Comparison of ENCODE assay signal across 8 mouse cellular contexts in the genomic region with DNA sequence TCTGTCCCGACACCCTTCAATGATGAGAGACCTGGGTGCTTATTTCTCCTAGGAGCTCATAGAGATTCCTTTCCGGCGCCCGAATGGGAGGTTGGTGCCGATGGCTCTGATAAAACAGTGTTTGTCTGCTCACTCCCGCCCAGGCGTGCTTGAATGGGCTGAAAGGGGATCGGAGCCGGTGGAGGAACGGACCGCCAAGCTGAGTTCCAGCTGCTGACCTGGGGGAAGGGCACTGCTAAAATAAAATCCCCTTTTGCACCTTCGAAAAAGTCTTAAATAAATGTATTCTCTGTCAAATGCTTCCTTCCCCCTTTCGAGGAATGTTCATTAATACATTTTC. TPM values are rescaled to one million over a fixed set of nuclear protein-coding genes. Genes with fewer than 3 reads are reported as not detected.
DNase-seq lines count a peak whose midpoint lies in the region; ATAC-seq and TF ChIP-seq lines count a peak whose summit lies in the region.

No protein-coding gene starts in this region.

- no peak for TF ChIP-seq CTCF in heart, postnatal 0 days (IDR thresholded peaks at IDR 0.05; ENCODE audit: low read depth)
- no peak for TF ChIP-seq CTCF in bone marrow, adult 2 months (IDR thresholded peaks at IDR 0.05; ENCODE audit: control insufficient read depth, insufficient read depth, low read length)

- peaks cover 31% of the 10 kb centered on the region for H3K36me3 ChIP-seq in heart, postnatal 0 days (replicated peaks; ENCODE audit: control insufficient read depth, insufficient read depth, low read length)
- H3K36me3 ChIP-seq in hindbrain, embryonic 13.5 days = peaks cover 22% of the 10 kb centered on the region
- peaks cover 16% of the 10 kb centered on the region for H3K36me3 ChIP-seq in midbrain, embryonic 11.5 days (ENCODE audit: control insufficient read depth, insufficient read depth, low read length)

- peak overlapping the region; percentile 61 for H3K9ac ChIP-seq in heart, postnatal 0 days (replicated peaks; ENCODE audit: low read depth, low read length)
- H3K9ac ChIP-seq in hindbrain, embryonic 13.5 days = peak overlapping the region; percentile 78
- peak overlapping the region; percentile 82 for H3K9ac ChIP-seq in midbrain, embryonic 11.5 days (ENCODE audit: low read length)

- peak; percentile 11; the same call in 1 of the 2 replicates for TF ChIP-seq EP300 in heart, postnatal 0 days (IDR thresholded peaks at IDR 0.05; ENCODE audit: low read depth)

- WGBS in heart, postnatal 0 days = 5% methylated on average over 13 of the region's 13 CpGs
- WGBS in bone marrow, adult 2 months = under 1% methylated on average over 13 of the region's 13 CpGs
- WGBS in hindbrain, embryonic 13.5 days = 8% methylated on average over 13 of the region's 13 CpGs
- WGBS in midbrain, embryonic 11.5 days = 7% methylated on average over 13 of the region's 13 CpGs

- no peak for DNase-seq in heart, postnatal 0 days (ENCODE audit: low spot score)
- no peak for DNase-seq in heart, postnatal 4 days
- no peak for DNase-seq in midbrain, embryonic 11.5 days (ENCODE audit: low spot score, missing footprints)
- no peak for DNase-seq in retina, embryonic 14.5 days (ENCODE audit: low spot score)
- DNase-seq in cerebellum, adult 8-10 months = no peak
- DNase-seq in layer of hippocampus, adult 18-20 months (ENCODE audit: low spot score in 2 of 2) = no peak

- TF ChIP-seq POLR2A in bone marrow, adult 2 months (IDR thresholded peaks at IDR 0.05; ENCODE audit: borderline replicate concordance, control insufficient read depth, low read depth, low read length) = 0 out of 2 replicates have a peak, but pooled peaks have one; percentile 4

- H3K27ac ChIP-seq in heart, postnatal 0 days (ENCODE audit: low read depth) = peak overlapping the region; percentile 89
- peak overlapping the region; percentile 44 for H3K27ac ChIP-seq in bone marrow, adult 2 months (ENCODE audit: control insufficient read depth, insufficient read depth, low read depth, low read length, poor library complexity)
- H3K27ac ChIP-seq in hindbrain, embryonic 13.5 days = peak overlapping the region; percentile 93
- peak overlapping the region; percentile 72; the same call in 1 of the 2 replicates for H3K27ac ChIP-seq in midbrain, embryonic 11.5 days (ENCODE audit: low read depth, low read length)

- H3K9me3 ChIP-seq in heart, postnatal 0 days (replicated peaks; ENCODE audit: control insufficient read depth, low read length) = no peaks in the 10 kb centered on the region
- no peaks in the 10 kb centered on the region for H3K9me3 ChIP-seq in hindbrain, embryonic 13.5 days
- no peaks in the 10 kb centered on the region for H3K9me3 ChIP-seq in midbrain, embryonic 11.5 days (ENCODE audit: control insufficient read depth, low read length)

- peak overlapping the region; percentile 90 for H3K4me2 ChIP-seq in heart, postnatal 0 days (ENCODE audit: low read depth, low read length)
- H3K4me2 ChIP-seq in hindbrain, embryonic 13.5 days = peak overlapping the region; percentile 91
- H3K4me2 ChIP-seq in midbrain, embryonic 11.5 days = peak overlapping the region; percentile 50

- H3K27me3 ChIP-seq in heart, postnatal 0 days (ENCODE audit: control insufficient read depth, insufficient read depth, low read length) = no peaks in the 10 kb centered on the region
- no peaks in the 10 kb centered on the region for H3K27me3 ChIP-seq in hindbrain, embryonic 13.5 days
- H3K27me3 ChIP-seq in midbrain, embryonic 11.5 days (ENCODE audit: control insufficient read depth, insufficient read depth, low read length) = no peaks in the 10 kb centered on the region

- peaks cover 30% of the 10 kb centered on the region for H3K4me1 ChIP-seq in heart, postnatal 0 days (ENCODE audit: control insufficient read depth, insufficient read depth)
- H3K4me1 ChIP-seq in bone marrow, adult 2 months (ENCODE audit: control insufficient read depth, insufficient read depth, low read length) = peaks cover 3% of the 10 kb centered on the region
- peaks cover 65% of the 10 kb centered on the region for H3K4me1 ChIP-seq in hindbrain, embryonic 13.5 days (replicated peaks)
- H3K4me1 ChIP-seq in midbrain, embryonic 11.5 days (ENCODE audit: control insufficient read depth, insufficient read depth, low read length) = peaks cover 19% of the 10 kb centered on the region

- peak; percentile 24; the same call in 1 of the 2 replicates for ATAC-seq in heart, postnatal 0 days (ENCODE audit: insufficient read depth, low read depth)
- ATAC-seq in hindbrain, embryonic 13.5 days (ENCODE audit: low FRiP score) = peak; percentile 41
- ATAC-seq in midbrain, embryonic 11.5 days (ENCODE audit: low FRiP score) = peak; percentile 60

- peak overlapping the region; percentile 91 for H3K4me3 ChIP-seq in heart, postnatal 0 days (ENCODE audit: low read depth, low read length)
- H3K4me3 ChIP-seq in bone marrow, adult 2 months (replicated peaks; ENCODE audit: control insufficient read depth, low read depth, low read length) = peak overlapping the region; percentile 95
- peak overlapping the region; percentile 94 for H3K4me3 ChIP-seq in hindbrain, embryonic 13.5 days
- peak overlapping the region; percentile 60 for H3K4me3 ChIP-seq in midbrain, embryonic 11.5 days (ENCODE audit: low read depth, low read length)

RNA-seq across cellular contexts. Expression of gene Sf3b2, which starts 0.5 kb away (rescaled TPM):
- 132 and 175 TPM in 2 replicates for total RNA-seq in heart, postnatal 0 days (2014; rRNA removed; ENCODE audit: low replicate concordance)
- polyA plus RNA-seq in heart, postnatal 0 days (2015; fragmentation: Nextera tagmentation; extraction: Ambion mirVana) = 158 and 159 TPM in 2 replicates
- 100 to 1,000 TPM; 136 to 139 TPM for total RNA-seq in heart, postnatal 4 days (2021)
- 83.5 and 101 TPM in 2 replicates for polyA plus RNA-seq in bone marrow, adult 2 months (2011; ENCODE audit: insufficient read depth, insufficient read length, low replicate concordance, missing spikeins)
- 373 and 377 TPM in 2 replicates for polyA plus RNA-seq in hindbrain, embryonic 13.5 days (2015; fragmentation: Nextera tagmentation; extraction: Ambion mirVana)
- 377 and 399 TPM in 2 replicates for polyA plus RNA-seq in midbrain, embryonic 11.5 days (2014; fragmentation: Nextera tagmentation; extraction: Ambion mirVana)
- total RNA-seq in layer of hippocampus, adult 18-20 months (2021) = 100 to 1,000 TPM; 215 to 219 TPM

RNA-seq across cellular contexts. Expression of gene Gal3st3, which starts 2.4 kb away (rescaled TPM):
- 4.0 and 13.3 TPM in 2 replicates for total RNA-seq in heart, postnatal 0 days (2014; rRNA removed; ENCODE audit: low replicate concordance)
- 5.1 and 6.8 TPM in 2 replicates for polyA plus RNA-seq in heart, postnatal 0 days (2015; fragmentation: Nextera tagmentation; extraction: Ambion mirVana)
- total RNA-seq in heart, postnatal 4 days (2021) = 1 to 10 TPM; 7.4 to 9.3 TPM
- polyA plus RNA-seq in bone marrow, adult 2 months (2011; ENCODE audit: insufficient read depth, insufficient read length, low replicate concordance, missing spikeins) = 0.82 TPM in 1 of 2 replicates, not detected in the other
- 34.1 and 36.0 TPM in 2 replicates for polyA plus RNA-seq in hindbrain, embryonic 13.5 days (2015; fragmentation: Nextera tagmentation; extraction: Ambion mirVana)
- polyA plus RNA-seq in midbrain, embryonic 11.5 days (2014; fragmentation: Nextera tagmentation; extraction: Ambion mirVana) = 15.6 TPM in 2 replicates
- total RNA-seq in layer of hippocampus, adult 18-20 months (2021) = 100 to 1,000 TPM; 102 to 107 TPM

RNA-seq across cellular contexts. Expression of gene Pacs1, which starts 22.8 kb away (rescaled TPM):
- 11.3 and 45.7 TPM in 2 replicates for total RNA-seq in heart, postnatal 0 days (2014; rRNA removed; ENCODE audit: low replicate concordance)
- 7.2 and 7.4 TPM in 2 replicates for polyA plus RNA-seq in heart, postnatal 0 days (2015; fragmentation: Nextera tagmentation; extraction: Ambion mirVana)
- 10 to 100 TPM; 27.6 to 28.7 TPM for total RNA-seq in heart, postnatal 4 days (2021)
- 12.0 and 16.5 TPM in 2 replicates for polyA plus RNA-seq in bone marrow, adult 2 months (2011; ENCODE audit: insufficient read depth, insufficient read length, low replicate concordance, missing spikeins)
- 33.9 TPM in 2 replicates for polyA plus RNA-seq in hindbrain, embryonic 13.5 days (2015; fragmentation: Nextera tagmentation; extraction: Ambion mirVana)
- polyA plus RNA-seq in midbrain, embryonic 11.5 days (2014; fragmentation: Nextera tagmentation; extraction: Ambion mirVana) = 24.8 and 26.1 TPM in 2 replicates
- total RNA-seq in layer of hippocampus, adult 18-20 months (2021) = 10 to 100 TPM; 52.1 to 52.5 TPM

RNA-seq across cellular contexts. Expression of gene Catsper1, which starts 39.8 kb away (rescaled TPM):
- total RNA-seq in heart, postnatal 0 days (2014; rRNA removed; ENCODE audit: low replicate concordance) = not detected in 2 replicates
- polyA plus RNA-seq in heart, postnatal 0 days (2015; fragmentation: Nextera tagmentation; extraction: Ambion mirVana) = not detected in 2 replicates
- total RNA-seq in heart, postnatal 4 days (2021) = not detected
- polyA plus RNA-seq in bone marrow, adult 2 months (2011; ENCODE audit: insufficient read depth, insufficient read length, low replicate concordance, missing spikeins) = not detected in 2 replicates
- polyA plus RNA-seq in hindbrain, embryonic 13.5 days (2015; fragmentation: Nextera tagmentation; extraction: Ambion mirVana) = not detected in 2 replicates
- not detected in 2 replicates for polyA plus RNA-seq in midbrain, embryonic 11.5 days (2014; fragmentation: Nextera tagmentation; extraction: Ambion mirVana)
- not detected for total RNA-seq in layer of hippocampus, adult 18-20 months (2021)

RNA-seq across cellular contexts. Expression of gene Cst6, which starts 53.7 kb away (rescaled TPM):
- total RNA-seq in heart, postnatal 0 days (2014; rRNA removed; ENCODE audit: low replicate concordance) = 0.89 and 0.99 TPM in 2 replicates
- polyA plus RNA-seq in heart, postnatal 0 days (2015; fragmentation: Nextera tagmentation; extraction: Ambion mirVana) = 2.3 and 3.0 TPM in 2 replicates
- total RNA-seq in heart, postnatal 4 days (2021) = 1 to 10 TPM in 1 of 2 experiments, under 1 TPM in 1; 0.81 to 3.0 TPM
- polyA plus RNA-seq in bone marrow, adult 2 months (2011; ENCODE audit: insufficient read depth, insufficient read length, low replicate concordance, missing spikeins) = not detected in 2 replicates
- polyA plus RNA-seq in hindbrain, embryonic 13.5 days (2015; fragmentation: Nextera tagmentation; extraction: Ambion mirVana) = 5.4 and 6.3 TPM in 2 replicates
- polyA plus RNA-seq in midbrain, embryonic 11.5 days (2014; fragmentation: Nextera tagmentation; extraction: Ambion mirVana) = 1.0 and 2.1 TPM in 2 replicates
- 10 to 100 TPM in 1 of 2 experiments, 1 to 10 TPM in 1; 8.6 to 10.4 TPM for total RNA-seq in layer of hippocampus, adult 18-20 months (2021)
